12 mouse cellular contexts compared by ENCODE assay signal in genomic region chr12:117034506-117034905, GRCm38 (mm10).
"Had no signal": no experiment of that assay in that cellular context is flagged by ENCODE, and none has a peak within 500 bp of the region (broad histone marks: within the 10 kb centered on the region; RNA-seq: fewer than 3 reads in every experiment).

No protein-coding gene starts in this region.

- ATAC-seq: liver, embryonic 12.5 days had no signal

- H3K9ac ChIP-seq: limb, embryonic 13.5 days; liver, embryonic 12.5 days; liver, embryonic 15.5 days; lung, embryonic 15.5 days; neural tube, embryonic 12.5 days; neural tube, embryonic 15.5 days had no signal

- H3K9me3 ChIP-seq: limb, embryonic 10.5 days; limb, embryonic 13.5 days; liver, embryonic 12.5 days; liver, embryonic 15.5 days; lung, embryonic 15.5 days; megakaryocyte, embryonic 14.5 days; neural tube, embryonic 12.5 days; neural tube, embryonic 15.5 days had no signal

- H3K4me3 ChIP-seq: layer of hippocampus, adult 2 months; limb, embryonic 10.5 days; limb, embryonic 13.5 days; liver, embryonic 12.5 days; liver, embryonic 15.5 days; lung, embryonic 15.5 days; megakaryocyte, embryonic 14.5 days; neural tube, embryonic 12.5 days; neural tube, embryonic 15.5 days had no signal

- H3K27me3 ChIP-seq: limb, embryonic 13.5 days; liver, embryonic 12.5 days; liver, embryonic 15.5 days; lung, embryonic 15.5 days; megakaryocyte, embryonic 14.5 days; neural tube, embryonic 12.5 days; neural tube, embryonic 15.5 days had no signal

- H3K4me1 ChIP-seq: limb, embryonic 10.5 days; limb, embryonic 13.5 days; liver, embryonic 12.5 days; liver, embryonic 15.5 days; lung, embryonic 15.5 days; megakaryocyte, embryonic 14.5 days had no signal

- H3K27ac ChIP-seq: kidney, postnatal 0 days; layer of hippocampus, adult 2 months; limb, embryonic 10.5 days; limb, embryonic 13.5 days; liver, embryonic 12.5 days; liver, embryonic 15.5 days; lung, embryonic 15.5 days; neural tube, embryonic 12.5 days; neural tube, embryonic 15.5 days; stomach, postnatal 0 days had no signal

- H3K36me3 ChIP-seq: limb, embryonic 10.5 days; limb, embryonic 13.5 days; liver, embryonic 12.5 days; liver, embryonic 15.5 days; lung, embryonic 15.5 days; neural tube, embryonic 12.5 days; neural tube, embryonic 15.5 days had no signal

- H3K4me2 ChIP-seq: limb, embryonic 13.5 days; liver, embryonic 12.5 days; liver, embryonic 15.5 days; lung, embryonic 15.5 days; midbrain, embryonic 11.5 days; neural tube, embryonic 12.5 days; neural tube, embryonic 15.5 days had no signal
